Mouse (Mus musculus) testis, adult 2 months (tissue): ENCODE measurements around the gene Iqgap2.

Experiments used
- CTCF ChIP-seq: fragments of 200-500 bp; IDR thresholded peaks from 2 replicates; pipeline ENCODE4 v1.5.1; 2012; ENCODE audit warnings: low read depth, mild to moderate bottlenecking, inconsistent platforms, low read length, moderate library complexity; ENCODE audit not compliant: control insufficient read depth, insufficient read depth, insufficient replicate concordance
- POLR2A ChIP-seq: fragments of 200-500 bp; IDR thresholded peaks from 2 replicates; pipeline ENCODE4 v1.6.1; 2012; ENCODE audit warnings: low read depth, mild to moderate bottlenecking, inconsistent platforms, low read length, moderate library complexity; ENCODE audit not compliant: control insufficient read depth

DNA sequence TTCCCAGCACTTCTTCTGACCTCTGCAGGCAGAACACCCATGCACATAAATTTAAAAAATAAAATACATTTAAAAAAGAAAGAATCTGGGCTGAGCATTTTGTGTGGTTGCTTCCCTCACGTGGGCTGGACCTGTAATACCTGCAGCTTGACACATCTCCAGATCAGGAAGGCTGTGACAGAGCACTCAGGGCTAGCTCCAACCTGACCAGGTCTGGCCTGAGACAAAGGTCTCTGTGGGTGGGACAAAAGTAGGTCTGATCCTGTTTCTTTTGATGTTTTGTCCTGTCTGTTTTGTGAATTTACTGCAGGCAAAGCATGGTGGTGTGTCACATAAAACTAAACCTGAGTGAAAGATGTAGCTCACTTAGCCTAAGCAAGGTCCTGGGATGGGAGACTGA, 309.9 kb downstream of the Iqgap2 start:
- TF ChIP-seq POLR2A (no peak), CTCF (no peak)
